Mouse (Mus musculus) heart, adult 2 months (tissue): ENCODE results near the gene Dlx3. TPM values are rescaled to one million over a fixed set of nuclear protein-coding genes. Genes with fewer than 3 reads are reported as not detected.

Source experiments
- DNase-seq, 2 experiments: peaks; one replicate each; pipeline ENCODE4 v3.0.0; 2021
- H3K27ac ChIP-seq: fragments of 200-600 bp; 2 replicates; pipeline ENCODE4 v1.8.1; 2022
- H3K27me3 ChIP-seq: fragments of 200-500 bp; 2 replicates; pipeline ENCODE4 v1.6.1; 2012; ENCODE audit warnings: mild to moderate bottlenecking, low read length, inconsistent platforms, mixed read lengths; ENCODE audit not compliant: control insufficient read depth, insufficient read depth
- H3K36me3 ChIP-seq: fragments of 200-500 bp; 2 replicates; pipeline ENCODE4 v1.6.1; 2012; ENCODE audit warnings: low read length, inconsistent platforms; ENCODE audit not compliant: control insufficient read depth, insufficient read depth
- H3K4me1 ChIP-seq: fragments of 200-500 bp; 2 replicates; pipeline ENCODE4 v1.6.1; 2011; ENCODE audit warnings: low read length; ENCODE audit not compliant: control insufficient read depth, insufficient read depth
- H3K4me3 ChIP-seq: fragments of 200-600 bp; 2 replicates; pipeline ENCODE4 v1.8.1; 2022
- H3K79me2 ChIP-seq: fragments of 200-500 bp; replicated peaks from 2 replicates; pipeline ENCODE4 v1.6.1; 2012; ENCODE audit warnings: mild to moderate bottlenecking, inconsistent platforms, low read length, moderate library complexity, mixed read lengths; ENCODE audit not compliant: control insufficient read depth, insufficient read depth
- H3K9ac ChIP-seq: fragments of 200-500 bp; 2 replicates; pipeline ENCODE4 v1.6.1; 2012; ENCODE audit warnings: low read depth, mild to moderate bottlenecking, control low read depth, inconsistent platforms, low read length, mixed read lengths
- CTCF ChIP-seq: fragments of 200-600 bp; IDR thresholded peaks from 2 replicates; pipeline ENCODE4 v1.8.1; 2022; ENCODE audit warnings: antibody characterized with exemption, mild to moderate bottlenecking, moderate library complexity
- EP300 ChIP-seq: fragments of 200-500 bp; IDR thresholded peaks from 2 replicates; pipeline ENCODE4 v1.6.1; 2011; ENCODE audit warnings: low read depth, low read length, control low read depth; ENCODE audit not compliant: insufficient read depth
- POLR2A ChIP-seq: fragments of 200-500 bp; IDR thresholded peaks from 2 replicates; pipeline ENCODE4 v1.6.1; 2011; ENCODE audit warnings: mild to moderate bottlenecking, low read depth, low read length, control low read depth; ENCODE audit not compliant: insufficient read depth
- WGBS: fragments of 180-500 bp; shearing (Covaris S2); methylation state at CpG from one replicate; pipeline ENCODE4 v1.1.7; 2018; 5-methylcytosine and 5-hydroxymethylcytosine counted together
- intact Hi-C: fragments of 180-260 bp; cut with DNase I; formaldehyde crosslinking; loops from one replicate; pipeline ENCODE4 v1.15.1; 2025
- polyA plus RNA-seq: library from polyadenylated mRNA; depleted of rRNA; stranded (reverse); fragments of >200 nt; gene quantifications from 2 replicates; pipeline ENCODE4 v1.2.3, GENCODE M21; 2012
- total RNA-seq, 2 experiments: library from RNA; stranded (reverse); gene quantifications; 2 replicates each; pipeline ENCODE4 v1.2.3; 2021

The Dlx3 gene
- total and polyA plus RNA-seq, 3 experiments: not detected

DNA sequence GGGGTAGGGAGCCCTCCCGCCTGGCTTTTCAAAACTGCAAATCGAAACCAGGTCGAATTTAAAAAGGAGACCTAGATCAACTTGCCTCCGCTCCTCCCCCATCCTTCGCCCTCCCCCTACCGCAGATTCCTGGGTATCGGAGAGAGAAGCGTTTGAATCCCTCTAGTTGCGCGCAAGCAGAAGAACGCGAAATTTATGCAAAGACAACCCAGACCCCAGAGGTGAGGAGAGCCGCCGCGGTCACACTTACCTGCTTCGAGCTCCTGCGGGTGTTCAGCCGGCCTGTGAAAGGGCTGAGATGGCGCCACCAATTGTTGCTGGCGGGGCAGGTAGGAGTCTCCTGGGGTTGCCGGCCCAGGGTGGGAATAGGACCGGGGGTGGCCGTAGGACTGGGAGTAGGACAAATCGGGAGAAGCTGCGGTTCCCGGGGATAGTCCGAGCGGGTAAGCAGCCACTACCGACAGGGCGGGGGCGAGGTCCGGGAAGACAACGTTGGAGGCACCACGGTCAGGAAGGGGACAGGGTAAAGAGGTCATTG lies 25.1 kb downstream of the Dlx3 start:
- Histone ChIP-seq H3K36me3 (no peaks in the 10 kb centered on the region), H3K4me3 (peak overlapping the region; percentile 28), H3K79me2 (no peaks in the 10 kb centered on the region), H3K4me1 (peaks cover 3% of the 10 kb centered on the region; the same call in 1 of the 2 replicates), H3K27me3 (peaks cover 54% of the 10 kb centered on the region), H3K27ac (no peak overlapping the region), H3K9ac (no peak overlapping the region)
- peak; percentile 16 to 45 for DNase-seq
- TF ChIP-seq CTCF: no peak
- no peak for TF ChIP-seq EP300
- no peak for TF ChIP-seq POLR2A
- 2% methylated on average over 34 of the region's 34 CpGs for WGBS
- intact Hi-C loops: no loop called here

DNA sequence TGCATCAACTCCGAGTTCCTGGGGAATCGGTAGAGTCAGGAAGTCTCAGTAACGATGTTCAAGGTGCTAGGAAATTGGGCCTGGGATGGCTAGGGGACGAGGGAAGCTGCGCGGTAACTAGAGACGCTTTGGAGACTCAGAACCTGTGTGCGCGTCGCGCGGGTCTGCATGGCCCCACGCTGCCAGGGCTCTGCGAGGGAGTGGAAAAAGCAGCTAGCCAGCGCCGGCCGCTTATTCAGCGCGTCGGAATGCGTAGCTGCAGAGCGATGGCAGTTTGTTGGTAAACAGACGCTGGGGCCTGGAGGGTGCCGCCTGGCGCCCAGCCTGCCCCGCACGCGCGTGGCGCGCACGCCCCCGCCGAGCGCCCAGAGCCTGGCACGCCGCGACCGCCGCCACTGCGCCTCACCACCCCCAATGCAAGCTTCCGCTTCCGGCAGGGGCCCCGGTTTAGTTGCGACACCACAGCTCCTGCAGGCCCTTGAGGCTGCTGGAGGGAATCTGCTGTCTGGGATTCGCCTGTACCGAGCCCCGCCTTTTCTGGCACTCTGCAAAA lies 26.0 kb downstream of the Dlx3 start, which contains the start of gene Dlx4:
Gene Dlx4, minus strand, starts transcription at position 413 of the 553 bp plus-strand sequence.
- peak within 1 kb of the TSS; percentile 8; the same call in 1 of the 2 replicates for H3K9ac ChIP-seq
- intact Hi-C loops: no loop called here
- TF ChIP-seq POLR2A (no peak), EP300 (no peak), CTCF (no peak)

DNA sequence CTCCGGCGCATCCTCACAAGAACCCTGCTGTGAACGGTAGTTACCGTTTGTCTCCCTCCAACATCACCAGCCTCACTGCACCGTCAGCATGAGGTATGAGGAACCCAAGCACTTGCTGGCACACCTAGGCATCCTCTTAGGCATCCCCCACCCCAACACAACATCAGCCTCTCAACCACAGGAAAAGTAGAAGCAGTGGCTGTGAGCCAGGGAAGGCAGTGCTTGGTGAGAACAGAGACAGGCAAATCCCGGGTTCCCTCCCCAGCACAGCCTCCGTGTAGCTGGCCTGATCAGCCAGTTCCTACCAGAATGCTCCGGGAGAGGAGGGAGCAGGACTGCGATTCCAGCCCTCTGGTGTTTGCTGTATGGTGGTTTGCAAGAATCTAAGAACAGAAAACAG lies 28.8 kb downstream of the Dlx3 start:
- Histone ChIP-seq H3K27ac (no peak overlapping the region), H3K27me3 (peaks cover 43% of the 10 kb centered on the region), H3K9ac (no peak overlapping the region), H3K4me1 (peaks cover 3% of the 10 kb centered on the region; the same call in 1 of the 2 replicates), H3K36me3 (no peaks in the 10 kb centered on the region), H3K4me3 (no peak overlapping the region), H3K79me2 (no peaks in the 10 kb centered on the region)
- no peak for TF ChIP-seq POLR2A
- no peak for TF ChIP-seq EP300
- no peak for TF ChIP-seq CTCF
- no peak for DNase-seq
- 5% methylated on average over 9 of the region's 9 CpGs for WGBS
- intact Hi-C loops: no loop called here

More for the DNA sequence above, 26.0 kb downstream of the Dlx3 start, which contains the start of gene Dlx4:
- H3K4me3 ChIP-seq: peak within 1 kb of the TSS; percentile 28
- H3K27ac ChIP-seq: no peak within 1 kb of the TSS
- no peaks in the 10 kb centered on the region for H3K36me3 ChIP-seq
- H3K79me2 ChIP-seq: no peaks in the 10 kb centered on the region
- peaks cover 3% of the 10 kb centered on the region; the same call in 1 of the 2 replicates for H3K4me1 ChIP-seq
- H3K27me3 ChIP-seq: peaks cover 61% of the 10 kb centered on the region
- DNase-seq: peak; percentile 65 to 66
- WGBS: 1% methylated on average over 46 of the region's 48 CpGs

DNA sequence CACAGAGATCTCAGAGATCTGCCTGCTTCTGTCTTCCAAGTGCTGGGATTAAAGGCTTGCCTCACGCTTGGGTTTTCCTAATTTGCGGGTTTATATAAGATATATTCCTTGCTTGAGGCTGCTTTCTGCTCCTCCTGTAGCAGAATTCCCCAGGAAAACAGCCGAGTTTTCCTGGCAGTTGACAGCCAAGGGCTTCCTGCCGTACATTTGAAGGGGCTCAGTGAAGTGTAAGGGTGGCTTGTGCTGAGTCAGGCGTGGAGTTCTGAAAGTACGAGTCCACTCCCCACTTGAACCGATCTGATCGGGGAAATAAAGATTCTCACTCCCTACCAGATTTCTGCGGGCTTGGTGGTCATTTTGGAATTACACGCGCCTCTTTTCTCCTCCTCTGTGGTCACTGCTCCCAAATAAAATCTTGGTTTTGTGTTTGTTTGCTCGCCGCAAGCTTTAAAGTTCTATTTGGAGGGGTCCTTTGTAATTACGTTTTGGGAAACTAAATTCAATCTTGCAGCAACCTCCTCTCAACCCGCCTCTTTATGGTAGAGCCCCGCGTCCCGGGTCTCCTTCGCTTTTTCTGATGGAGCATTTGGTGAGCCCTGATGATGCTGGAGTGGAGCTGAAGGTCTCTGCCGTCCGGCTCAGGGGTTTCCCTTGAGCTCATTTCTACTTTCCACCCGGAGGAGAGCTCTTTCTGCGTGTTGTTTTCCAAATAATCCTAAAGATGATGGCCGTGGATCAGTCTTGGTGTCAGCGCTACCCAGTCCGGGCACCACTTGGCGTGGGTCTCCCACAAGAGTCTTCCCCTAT lies 29.7 kb downstream of the Dlx3 start:
- no peak overlapping the region for H3K4me3 ChIP-seq
- TF ChIP-seq POLR2A (no peak), CTCF (no peak), EP300 (no peak)
- H3K4me1 ChIP-seq: peaks cover 3% of the 10 kb centered on the region; the same call in 1 of the 2 replicates
- H3K27ac ChIP-seq: no peak overlapping the region
- no peaks in the 10 kb centered on the region for H3K36me3 ChIP-seq
- intact Hi-C loops: no loop called here
- no peak overlapping the region for H3K9ac ChIP-seq
- WGBS: 4% methylated on average over 27 of the region's 27 CpGs
- no peak for DNase-seq
- peaks cover 40% of the 10 kb centered on the region for H3K27me3 ChIP-seq
- no peaks in the 10 kb centered on the region for H3K79me2 ChIP-seq

DNA sequence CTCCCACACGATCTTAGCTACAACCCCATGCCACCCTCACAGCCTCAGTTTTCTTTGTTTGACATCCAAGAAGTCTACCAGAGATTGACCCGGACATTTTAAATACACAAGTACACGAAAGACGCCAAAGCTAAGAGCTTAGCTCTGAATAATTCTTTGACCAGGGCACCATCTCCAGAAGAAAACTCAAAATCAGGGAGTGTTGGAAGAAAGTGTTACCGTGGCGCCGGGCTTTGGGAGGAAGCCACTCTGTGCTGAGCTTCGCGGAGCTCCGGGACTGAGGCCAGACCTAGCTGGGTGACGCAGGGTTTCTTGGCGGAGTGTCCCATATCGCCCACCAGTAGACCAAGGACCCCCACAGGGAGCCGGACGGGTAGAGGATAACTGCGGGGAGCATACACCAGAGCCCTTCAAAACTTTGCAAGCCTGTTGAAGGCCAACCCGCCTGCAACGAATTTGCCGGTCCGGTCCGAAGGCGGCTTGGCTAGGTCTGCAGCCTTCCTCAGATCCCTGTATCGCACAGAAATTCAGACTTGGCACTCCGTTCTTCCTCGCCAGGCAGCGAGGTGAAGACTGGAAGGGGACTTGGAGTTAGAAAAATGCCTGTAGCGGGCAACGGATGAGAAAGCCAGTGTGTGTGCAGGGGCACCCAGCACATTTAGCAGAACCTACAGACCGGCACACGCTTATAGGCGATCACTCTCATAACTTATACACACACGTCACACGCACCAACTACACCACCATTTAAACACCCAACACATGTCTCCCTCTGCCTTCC lies 30.5 kb downstream of the Dlx3 start:
- peaks cover 35% of the 10 kb centered on the region for H3K27me3 ChIP-seq
- H3K36me3 ChIP-seq: no peaks in the 10 kb centered on the region
- WGBS: 5% methylated on average over 33 of the region's 33 CpGs
- H3K27ac ChIP-seq: no peak overlapping the region
- no peaks in the 10 kb centered on the region for H3K79me2 ChIP-seq
- DNase-seq: peak in 1 of 2 experiments; percentile 32
- TF ChIP-seq CTCF (no peak), POLR2A (no peak), EP300 (no peak)
- no peak overlapping the region for H3K4me3 ChIP-seq
- H3K9ac ChIP-seq: no peak overlapping the region
- intact Hi-C loops: no loop called here
- peaks cover 3% of the 10 kb centered on the region; the same call in 1 of the 2 replicates for H3K4me1 ChIP-seq
